Mouse (Mus musculus) stomach, embryonic 16.5 days (tissue): ENCODE measurements around the gene Wipf3. TPM values are rescaled to one million over a fixed set of nuclear protein-coding genes. Genes with fewer than 3 reads are reported as not detected.

Source experiments
- ATAC-seq: fragments of 200-750 bp; cut with Nextera tagmentation; 2 replicates; pipeline ENCODE4 v1.8.0; 2017; ENCODE audit warnings: moderate number of reproducible peaks, moderate TSS enrichment; ENCODE audit not compliant: insufficient read depth, low FRiP score
- H3K27ac ChIP-seq: fragments of 300-500 bp; sonication (generic); 2 replicates; pipeline ENCODE4 v1.5.1; 2014; ENCODE audit warnings: low read length
- H3K27me3 ChIP-seq: fragments of 300-500 bp; sonication (generic); 2 replicates; pipeline ENCODE4 v1.6.1; 2014; ENCODE audit warnings: low read length, control low read depth, mixed read lengths; ENCODE audit not compliant: control insufficient read depth, insufficient read depth
- H3K36me3 ChIP-seq: fragments of 300-500 bp; sonication (generic); 2 replicates; pipeline ENCODE4 v1.6.1; 2014; ENCODE audit warnings: low read length; ENCODE audit not compliant: control insufficient read depth, insufficient read depth
- H3K4me1 ChIP-seq: fragments of 300-500 bp; sonication (generic); 2 replicates; pipeline ENCODE4 v1.6.1; 2014; ENCODE audit warnings: low read length, control low read depth, mixed read lengths; ENCODE audit not compliant: control insufficient read depth, insufficient read depth
- H3K4me2 ChIP-seq: fragments of 300-500 bp; sonication (generic); 2 replicates; pipeline ENCODE4 v1.6.1; 2014; ENCODE audit warnings: low read depth, low read length, mixed read lengths
- H3K4me3 ChIP-seq: fragments of 300-500 bp; sonication (generic); replicated peaks from 2 replicates; pipeline ENCODE4 v1.5.1; 2014; ENCODE audit warnings: mild to moderate bottlenecking, low read length
- H3K9ac ChIP-seq: fragments of 300-500 bp; sonication (generic); 2 replicates; pipeline ENCODE4 v1.6.1; 2014; ENCODE audit warnings: low read length
- H3K9me3 ChIP-seq: fragments of 300-500 bp; sonication (generic); replicated peaks from 2 replicates; pipeline ENCODE4 v1.6.1; 2016; ENCODE audit warnings: low read length, control low read depth; ENCODE audit not compliant: control insufficient read depth
- WGBS: fragments of 180-500 bp; shearing (Covaris S2); extraction: QIAGEN DNeasy Blood & Tissue Kit; methylation state at CpG from one replicate; pipeline ENCODE4 v1.1.7; 2014; 5-methylcytosine and 5-hydroxymethylcytosine counted together
- polyA plus RNA-seq: library from polyadenylated mRNA; unstranded; fragments of >200 nt; fragmentation: Nextera tagmentation; extraction: Ambion mirVana; gene quantifications from 2 replicates; pipeline ENCODE4 v1.2.1, GENCODE M21; 2015

The Wipf3 gene
- polyA plus RNA-seq, 1 experiment from 2014 or later: 1.0 TPM

GRCm38 (mm10) chr6:54506318-54506717 is 76.9 kb downstream of the Wipf3 start:
- no peaks in the 10 kb centered on the region for H3K27me3 ChIP-seq
- ATAC-seq: no peak
- no peaks in the 10 kb centered on the region for H3K4me1 ChIP-seq
- no peaks in the 10 kb centered on the region for H3K9me3 ChIP-seq
- H3K9ac ChIP-seq: no peak overlapping the region
- H3K4me3 ChIP-seq: no peak overlapping the region
- no peak overlapping the region for H3K27ac ChIP-seq
- WGBS: 76% methylated on average over 11 of the region's 11 CpGs
- H3K4me2 ChIP-seq: no peak overlapping the region
- H3K36me3 ChIP-seq: no peaks in the 10 kb centered on the region

DNA sequence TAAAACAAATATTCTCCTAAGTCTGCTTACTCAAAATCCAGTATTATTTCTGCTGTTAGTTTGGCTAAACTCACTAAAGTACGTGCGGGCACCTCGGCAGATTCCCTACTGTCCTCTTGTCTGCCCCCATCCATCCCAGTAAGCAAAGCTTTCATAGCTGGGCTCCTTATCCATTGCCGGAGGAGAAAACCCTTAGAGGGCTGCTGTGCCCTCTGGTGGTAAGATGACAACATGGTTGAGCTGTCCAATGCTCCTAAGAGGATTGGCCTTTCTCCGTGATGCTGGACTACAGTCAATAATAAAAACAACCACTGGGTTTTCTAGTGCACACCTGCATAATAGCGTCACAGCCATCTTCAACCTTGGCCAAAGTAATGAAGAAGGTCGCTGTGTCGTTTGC is 77.6 kb downstream of the Wipf3 start:
- Histone ChIP-seq H3K27me3 (no peaks in the 10 kb centered on the region), H3K27ac (no peak overlapping the region), H3K4me2 (no peak overlapping the region), H3K36me3 (no peaks in the 10 kb centered on the region), H3K9me3 (no peaks in the 10 kb centered on the region), H3K9ac (no peak overlapping the region), H3K4me1 (no peaks in the 10 kb centered on the region), H3K4me3 (no peak overlapping the region)
- ATAC-seq: no peak
- 28% methylated on average over 8 of the region's 8 CpGs for WGBS

- no peak overlapping the region for H3K4me2 ChIP-seq
- no peak for ATAC-seq
- WGBS: 53% methylated on average over 5 of the region's 5 CpGs
- H3K9ac ChIP-seq: no peak overlapping the region
- H3K27me3 ChIP-seq: no peaks in the 10 kb centered on the region
- no peak overlapping the region for H3K4me3 ChIP-seq
- no peaks in the 10 kb centered on the region for H3K4me1 ChIP-seq
- no peak overlapping the region for H3K27ac ChIP-seq
- H3K9me3 ChIP-seq: no peaks in the 10 kb centered on the region
- H3K36me3 ChIP-seq: no peaks in the 10 kb centered on the region
These were observed 78.4 kb downstream of the Wipf3 start for GRCm38 (mm10) chr6:54507808-54508207.

GRCm38 (mm10) chr6:54508256-54508793 is 78.9 kb downstream of the Wipf3 start:
- no peak overlapping the region for H3K27ac ChIP-seq
- ATAC-seq: no peak
- H3K4me1 ChIP-seq: no peaks in the 10 kb centered on the region

GRCm38 (mm10) chr6:54509264-54509663 is 79.9 kb downstream of the Wipf3 start:
- WGBS: 89% methylated on average over 13 of the region's 13 CpGs
- H3K4me1 ChIP-seq: no peaks in the 10 kb centered on the region
- H3K9me3 ChIP-seq: no peaks in the 10 kb centered on the region
- H3K9ac ChIP-seq: no peak overlapping the region
- no peak overlapping the region for H3K27ac ChIP-seq
- no peaks in the 10 kb centered on the region for H3K36me3 ChIP-seq
- no peaks in the 10 kb centered on the region for H3K27me3 ChIP-seq
- no peak overlapping the region for H3K4me2 ChIP-seq
- no peak for ATAC-seq
- no peak overlapping the region for H3K4me3 ChIP-seq

More at GRCm38 (mm10) chr6:54508256-54508793, 78.9 kb downstream of the Wipf3 start:
- no peak overlapping the region for H3K9ac ChIP-seq
- no peak overlapping the region for H3K4me2 ChIP-seq
- no peaks in the 10 kb centered on the region for H3K36me3 ChIP-seq
- 39% methylated on average over 6 of the region's 6 CpGs for WGBS
- no peak overlapping the region for H3K4me3 ChIP-seq
- H3K9me3 ChIP-seq: no peaks in the 10 kb centered on the region
- H3K27me3 ChIP-seq: no peaks in the 10 kb centered on the region

GRCm38 (mm10) chr6:54512256-54512655 is 82.9 kb downstream of the Wipf3 start:
- no peak overlapping the region for H3K27ac ChIP-seq
- no peaks in the 10 kb centered on the region for H3K27me3 ChIP-seq
- ATAC-seq: no peak
- no peak overlapping the region for H3K4me3 ChIP-seq
- H3K9me3 ChIP-seq: no peaks in the 10 kb centered on the region
- 64% methylated on average over 2 of the region's 2 CpGs for whole genome bisulfite sequencing
- H3K4me1 ChIP-seq: no peaks in the 10 kb centered on the region
- no peak overlapping the region for H3K4me2 ChIP-seq
- no peak overlapping the region for H3K9ac ChIP-seq
- H3K36me3 ChIP-seq: no peaks in the 10 kb centered on the region

GRCm38 (mm10) chr6:54516512-54517134 is 87.2 kb downstream of the Wipf3 start:
- Histone ChIP-seq H3K27ac (no peak overlapping the region), H3K9me3 (no peaks in the 10 kb centered on the region), H3K27me3 (no peaks in the 10 kb centered on the region), H3K4me2 (no peak overlapping the region), H3K9ac (no peak overlapping the region), H3K4me3 (no peak overlapping the region), H3K36me3 (no peaks in the 10 kb centered on the region), H3K4me1 (no peaks in the 10 kb centered on the region)
- WGBS: 87% methylated on average over 2 of the region's 2 CpGs
- no peak for ATAC-seq

DNA sequence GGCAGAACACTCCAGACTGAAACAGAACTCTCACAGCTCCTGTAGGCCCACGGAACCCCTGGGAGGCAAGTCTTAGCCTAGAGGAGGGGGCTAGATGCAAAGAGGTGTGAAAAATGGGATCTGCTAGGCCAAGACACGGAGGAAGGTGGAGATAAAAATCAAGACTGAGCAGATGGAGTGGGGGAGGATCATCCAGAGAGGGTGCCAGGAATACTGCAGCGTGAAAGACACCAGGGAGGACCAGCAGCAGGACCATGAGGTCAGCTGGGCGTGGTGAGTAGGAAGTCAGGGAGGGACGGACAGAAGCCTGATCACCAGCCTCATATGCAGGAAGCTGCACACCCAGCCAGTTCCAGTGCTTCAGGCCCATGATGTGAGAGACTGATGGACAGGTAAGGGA is 89.4 kb downstream of the Wipf3 start:
- no peak for ATAC-seq
- no peak overlapping the region for H3K27ac ChIP-seq
- WGBS: 57% methylated on average over 5 of the region's 5 CpGs

GRCm38 (mm10) chr6:54528666-54529065 is 99.3 kb downstream of the Wipf3 start:
- Histone ChIP-seq H3K9ac (no peak overlapping the region), H3K27ac (no peak overlapping the region), H3K4me2 (no peak overlapping the region), H3K36me3 (no peaks in the 10 kb centered on the region), H3K27me3 (no peaks in the 10 kb centered on the region), H3K4me1 (no peaks in the 10 kb centered on the region), H3K9me3 (no peaks in the 10 kb centered on the region), H3K4me3 (no peak overlapping the region)
- ATAC-seq: no peak
- 83% methylated on average over 8 of the region's 8 CpGs for WGBS

More for the DNA sequence above, 89.4 kb downstream of the Wipf3 start:
- no peak overlapping the region for H3K4me2 ChIP-seq
- no peaks in the 10 kb centered on the region for H3K9me3 ChIP-seq
- no peaks in the 10 kb centered on the region for H3K4me1 ChIP-seq
- H3K27me3 ChIP-seq: no peaks in the 10 kb centered on the region
- H3K36me3 ChIP-seq: no peaks in the 10 kb centered on the region
- H3K9ac ChIP-seq: no peak overlapping the region
- H3K4me3 ChIP-seq: no peak overlapping the region
